Mouse (Mus musculus): Measurements from ENCODE around the gene Sirpa.

GRCm38 (mm10) chr2:129546772-129547171 lies 45.9 kb upstream of the Sirpa start:
- TF ChIP-seq CTCF (IDR thresholded peaks at IDR 0.05; ENCODE audit: extremely low read depth, insufficient read length, insufficient replicate concordance, low read depth, low read length) (no peak), POLR2A (IDR thresholded peaks at IDR 0.05; ENCODE audit: low read depth, low read length) (no peak)
